Mouse (Mus musculus) frontal cortex, postnatal 10 days (tissue): ENCODE data around the gene Map7d3.

Experiments used
- DNase-seq, 2 experiments: peaks; one replicate each; pipeline ENCODE4 v3.0.0; 2022; ENCODE audit warnings: low spot score in 2 of 2, mixed read lengths in 1 of 2

Gene Map7d3

DNA sequence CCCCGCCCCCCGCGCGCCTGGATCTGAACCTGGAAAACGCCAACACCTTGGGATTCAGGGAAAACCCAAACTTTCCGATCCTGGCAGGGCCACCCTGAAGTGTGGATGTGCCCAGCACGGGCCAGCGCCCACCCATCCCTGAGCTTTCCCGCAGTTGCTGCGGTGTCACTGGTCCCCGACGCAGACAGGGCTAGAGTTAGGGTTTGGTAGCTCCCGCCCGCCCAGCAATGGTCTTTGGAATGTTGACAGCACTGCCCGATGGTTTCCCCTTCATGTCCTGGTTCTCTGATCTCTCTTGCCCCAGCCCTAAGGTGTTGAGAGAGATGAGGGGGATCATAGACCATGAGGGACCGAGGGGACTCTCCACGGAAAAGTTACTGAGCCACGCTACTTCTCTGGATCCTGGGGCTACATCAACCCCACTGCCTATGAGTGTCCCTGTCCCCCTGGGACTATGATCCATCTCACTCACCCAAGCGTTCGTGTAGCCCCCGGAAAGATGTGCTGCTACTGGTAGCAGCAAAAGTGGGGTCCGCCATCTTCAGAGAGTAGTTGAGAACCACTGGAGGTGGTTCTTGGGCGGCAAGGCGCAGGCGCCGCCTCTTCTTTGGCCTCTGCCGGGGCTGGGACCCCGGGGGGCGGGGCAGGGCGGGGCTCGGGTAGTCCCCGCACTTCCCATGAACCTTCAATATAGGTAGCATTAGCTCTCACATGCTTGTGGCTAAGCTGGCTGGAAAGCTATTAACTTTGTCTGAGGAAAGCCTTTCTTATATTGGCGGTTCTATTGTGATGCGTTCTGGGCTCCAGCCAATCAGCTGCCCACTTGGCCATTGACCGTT, at the start of gene Map7d3:
Map7d3 (minus strand) TSS at position 562 of the 839 bp plus-strand sequence.
- no peak for DNase-seq

GRCm38 (mm10) chrX:56869863-56870262, 47.7 kb upstream of the Map7d3 start, which contains the start of gene Adgrg4:
Gene Adgrg4 (plus strand): TSS chrX:56870163.
- no peak for DNase-seq

- DNase-seq: no peak
Observed at GRCm38 (mm10) chrX:56841255-56841654, 19.1 kb upstream of the Map7d3 start.

- no peak for DNase-seq
Observed at GRCm38 (mm10) chrX:56839369-56839768, 17.2 kb upstream of the Map7d3 start.

- DNase-seq: no peak
Observed at GRCm38 (mm10) chrX:56835842-56836241, 13.7 kb upstream of the Map7d3 start.

GRCm38 (mm10) chrX:56827492-56827891, 5.4 kb upstream of the Map7d3 start:
- no peak for DNase-seq

- peak in 1 of 2 experiments; percentile 25 for DNase-seq
Observed at GRCm38 (mm10) chrX:56791268-56791667, 30.9 kb downstream of the Map7d3 start.

DNA sequence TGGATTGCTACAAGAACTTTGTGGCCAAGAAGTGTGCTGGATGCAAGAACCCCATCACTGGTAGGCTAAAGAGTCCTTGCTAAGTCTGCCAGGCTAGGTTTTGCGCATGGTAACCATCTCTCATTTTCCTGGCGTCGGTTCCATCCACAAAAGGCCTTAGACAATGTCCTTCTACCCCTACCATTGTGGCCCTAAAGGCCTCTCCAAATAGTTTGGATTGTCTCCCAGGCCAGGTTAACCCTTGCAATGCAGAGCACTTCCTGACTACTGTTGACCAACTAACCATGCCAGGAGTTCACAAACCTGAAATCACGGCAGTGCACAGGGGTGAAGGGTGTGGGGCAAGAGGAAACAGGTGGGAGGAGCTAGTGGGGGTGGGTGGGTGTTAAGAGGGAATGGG, 31.5 kb downstream of the Map7d3 start:
- no peak for DNase-seq

DNA sequence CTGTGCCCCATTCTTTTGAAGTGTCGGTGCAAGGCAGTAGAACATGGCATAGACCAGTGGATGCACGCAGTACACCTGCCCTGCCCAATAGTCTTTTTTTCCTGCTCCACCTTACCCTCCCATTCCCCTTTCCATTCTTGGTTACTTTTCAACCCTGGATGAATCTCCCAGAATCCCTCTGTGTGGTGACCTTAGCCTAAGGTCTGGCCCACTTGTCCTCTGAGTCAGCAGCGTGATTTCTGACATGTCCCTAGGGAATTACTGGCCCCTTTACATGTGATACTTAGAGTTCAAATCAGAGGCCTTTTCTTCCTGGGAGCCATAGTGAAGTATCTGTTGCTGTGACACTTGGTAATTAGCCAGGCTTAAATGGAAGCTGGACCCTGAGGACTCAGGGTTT, 34.6 kb downstream of the Map7d3 start:
- DNase-seq: no peak

DNA sequence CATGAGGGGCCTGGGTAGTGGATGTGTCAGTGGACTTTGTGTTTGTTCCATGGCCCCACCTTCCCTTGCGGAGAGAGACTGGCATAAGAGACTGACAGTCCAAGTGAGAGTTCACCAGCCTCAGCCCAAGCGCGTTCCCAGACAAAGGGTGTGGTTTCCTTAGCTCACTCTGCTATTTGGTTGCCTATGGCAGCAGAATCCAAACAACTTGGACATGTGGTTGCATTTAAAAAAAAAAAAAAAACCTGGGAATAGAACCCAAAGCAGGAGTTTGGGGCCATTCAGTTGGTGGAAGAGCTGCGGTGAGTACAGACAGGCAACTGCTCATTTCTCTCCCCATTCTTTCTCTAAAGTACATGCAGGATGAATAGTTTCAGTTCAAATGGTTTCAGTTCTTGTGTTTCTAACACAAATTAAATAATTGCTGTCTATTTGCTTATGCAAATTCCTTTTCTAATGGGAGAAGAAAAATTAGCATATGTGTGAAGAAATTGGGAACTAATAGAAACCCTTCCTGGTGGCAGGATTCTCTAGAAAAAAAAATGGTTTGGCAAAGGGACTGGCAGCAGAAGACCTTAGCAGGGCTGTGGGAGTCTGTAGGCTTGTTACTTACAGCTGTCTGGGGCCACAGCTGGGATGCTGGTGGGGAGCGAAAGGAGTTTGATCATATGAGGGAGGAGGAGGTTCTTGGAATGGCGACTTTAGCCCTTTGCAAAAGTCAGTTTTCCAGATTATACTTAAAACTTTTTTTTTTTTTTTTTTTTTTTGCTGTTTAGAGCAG, 35.7 kb downstream of the Map7d3 start:
- DNase-seq: no peak

GRCm38 (mm10) chrX:56773329-56773728, 48.8 kb downstream of the Map7d3 start:
- DNase-seq: no peak

DNA sequence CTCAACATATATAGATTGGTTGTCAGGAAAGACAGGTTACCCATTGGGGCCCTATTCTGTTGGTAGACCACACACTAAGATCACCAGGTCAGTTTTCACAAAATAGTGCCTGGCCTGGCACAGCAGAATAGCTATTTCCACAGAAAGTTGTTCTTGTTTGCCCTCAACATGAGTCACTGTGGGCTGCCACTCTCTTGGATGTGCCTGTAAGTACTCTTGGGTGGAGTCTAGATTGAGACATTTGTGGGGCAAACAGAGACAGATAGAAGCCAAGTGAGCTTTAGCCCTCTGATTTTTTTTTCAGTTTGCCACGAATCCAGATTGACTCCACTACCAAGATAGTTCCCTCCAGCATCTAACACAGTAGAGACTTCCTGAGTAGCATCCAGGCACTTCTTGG, 50.4 kb downstream of the Map7d3 start:
- DNase-seq: no peak

GRCm38 (mm10) chrX:56769838-56770237, 52.3 kb downstream of the Map7d3 start:
- no peak for DNase-seq

GRCm38 (mm10) chrX:56760257-56760760, 61.8 kb downstream of the Map7d3 start:
- DNase-seq: no peak

- DNase-seq: no peak
Observed at GRCm38 (mm10) chrX:56756352-56756751, 65.8 kb downstream of the Map7d3 start.

DNA sequence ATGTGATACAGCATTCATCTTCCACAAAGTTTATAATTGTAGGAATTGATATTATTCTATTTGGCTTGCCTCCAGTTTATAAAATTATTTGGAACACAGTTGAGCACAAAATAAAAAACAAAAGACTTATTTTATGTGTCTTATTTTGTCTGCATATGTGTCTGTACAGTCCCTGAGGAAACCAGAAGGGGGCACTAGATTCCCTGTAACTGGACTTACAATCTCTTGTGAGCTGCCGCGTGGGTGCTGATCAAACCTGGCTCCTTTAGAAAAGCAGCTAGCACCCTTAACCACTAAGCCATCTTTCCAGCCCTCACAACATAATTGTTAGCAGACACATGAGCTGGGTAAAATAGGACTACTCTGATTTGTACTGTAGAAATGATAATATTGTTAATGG, 66.5 kb downstream of the Map7d3 start:
- DNase-seq: peak in 1 of 2 experiments; percentile 11

DNA sequence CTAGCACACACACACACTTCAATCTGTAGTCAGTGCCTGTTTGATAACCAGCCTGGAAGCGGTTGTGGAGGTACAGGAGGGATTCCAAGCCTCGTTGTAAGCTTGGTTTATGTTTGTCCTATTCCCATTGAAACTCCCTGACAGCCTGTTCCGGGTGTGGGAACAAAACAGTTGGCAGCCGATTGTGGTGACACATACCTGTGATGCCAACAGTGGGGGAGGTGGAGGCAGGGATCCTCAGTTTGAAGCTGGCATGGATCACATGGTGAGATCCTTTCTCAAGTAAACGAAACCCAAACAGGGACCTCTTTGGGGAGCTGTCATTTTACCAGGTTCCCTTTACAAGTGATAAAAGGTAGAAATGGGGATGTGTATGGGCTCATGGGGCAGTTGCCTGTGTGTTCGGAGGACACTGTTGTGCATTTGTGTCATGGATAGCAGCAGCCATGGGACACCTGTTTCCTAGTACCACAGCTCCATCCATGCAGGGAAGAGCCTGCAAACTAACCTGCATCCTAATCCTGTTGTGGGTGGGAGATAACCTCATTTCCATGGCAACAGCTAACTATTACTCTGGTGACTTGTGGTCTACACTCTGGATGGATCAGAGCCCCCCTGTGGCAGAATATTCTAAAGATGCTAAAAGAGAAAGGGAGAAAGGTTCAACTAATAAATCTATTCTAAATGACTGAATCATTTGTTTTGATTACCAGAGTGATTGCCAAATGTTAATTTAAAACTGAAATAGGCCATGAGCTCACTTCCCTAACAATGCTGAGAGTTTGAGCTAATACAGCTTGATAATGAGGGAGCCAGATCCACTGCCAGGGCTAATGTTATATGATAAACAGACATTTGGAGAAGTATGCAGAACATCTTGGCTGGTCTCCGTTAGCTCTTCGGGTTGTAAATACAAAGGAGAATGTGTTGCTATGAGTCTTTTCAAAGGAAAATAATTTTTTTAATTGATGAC, 68.5 kb downstream of the Map7d3 start:
- no peak for DNase-seq

GRCm38 (mm10) chrX:56752144-56752543, 70.0 kb downstream of the Map7d3 start:
- no peak for DNase-seq

DNA sequence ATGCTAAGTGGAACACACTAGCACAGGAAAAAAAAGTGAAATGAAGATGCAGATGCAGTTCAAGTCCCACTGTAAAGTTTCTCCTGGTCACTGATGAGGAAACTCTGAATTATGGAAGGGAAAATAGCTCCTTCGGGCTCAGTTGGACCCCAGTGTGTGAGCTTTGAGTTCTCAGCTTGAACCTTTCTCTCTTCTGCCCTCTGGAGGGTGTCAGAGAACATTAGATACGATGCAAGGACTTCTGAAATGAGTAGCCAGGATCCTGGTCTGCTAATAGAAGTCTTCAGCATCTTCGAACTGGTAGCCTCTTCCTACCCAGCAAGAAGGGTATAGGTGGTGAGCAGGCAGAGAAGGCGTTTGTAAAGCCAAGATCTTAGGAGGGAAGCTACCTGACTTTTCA, 70.6 kb downstream of the Map7d3 start:
- DNase-seq: no peak
